Mouse (Mus musculus) c-Kit-positive CD71-negative TER-119-negative erythroid progenitor cells, embryonic 14.5 days (primary cell): ENCODE data around the gene 1700025B11Rik.
"Not testable (repeated sequence)": the region's sequence is repeated elsewhere in the genome, so short reads cannot be mapped to it uniquely, and the experiment has no call there.

Source experiments
- DNase-seq: peaks from one replicate; pipeline ENCODE4 v3.0.0-alpha.2; 2013; ENCODE audit warnings: low read depth

Gene 1700025B11Rik

GRCm38 (mm10) chr15:77561792-77562191 is at the start of gene 1700025B11Rik:
Gene 1700025B11Rik, minus strand, starts transcription at chr15:77561892.
- no peak for DNase-seq

GRCm38 (mm10) chr15:77606069-77606468 is 44.4 kb upstream of the 1700025B11Rik start:
- no peak for DNase-seq

DNA sequence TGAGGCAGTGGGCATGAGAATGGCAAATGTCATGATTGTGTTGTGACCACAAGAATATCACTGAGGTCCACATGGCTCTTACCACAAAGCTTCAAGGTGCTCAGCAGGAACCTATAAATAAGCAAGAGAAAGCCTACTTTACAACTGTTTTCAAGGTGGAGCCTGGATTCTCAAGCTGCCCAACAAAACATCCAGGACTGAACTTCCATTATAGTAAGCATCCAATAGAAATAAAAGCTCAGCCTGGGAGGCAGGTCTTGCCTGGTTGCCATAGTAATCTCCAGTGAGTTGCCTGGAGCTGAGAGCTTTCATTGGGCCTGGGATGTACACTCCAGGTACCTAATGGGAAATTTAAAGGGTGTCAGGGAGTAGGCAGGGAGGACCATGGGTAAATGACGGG is 37.3 kb upstream of the 1700025B11Rik start, which contains the start of gene Gm36245:
Gene Gm36245 (plus strand): TSS at position 301 of the 400 bp plus-strand sequence.
- no peak for DNase-seq

GRCm38 (mm10) chr15:77598429-77598828 is 36.7 kb upstream of the 1700025B11Rik start:
- no peak for DNase-seq

DNA sequence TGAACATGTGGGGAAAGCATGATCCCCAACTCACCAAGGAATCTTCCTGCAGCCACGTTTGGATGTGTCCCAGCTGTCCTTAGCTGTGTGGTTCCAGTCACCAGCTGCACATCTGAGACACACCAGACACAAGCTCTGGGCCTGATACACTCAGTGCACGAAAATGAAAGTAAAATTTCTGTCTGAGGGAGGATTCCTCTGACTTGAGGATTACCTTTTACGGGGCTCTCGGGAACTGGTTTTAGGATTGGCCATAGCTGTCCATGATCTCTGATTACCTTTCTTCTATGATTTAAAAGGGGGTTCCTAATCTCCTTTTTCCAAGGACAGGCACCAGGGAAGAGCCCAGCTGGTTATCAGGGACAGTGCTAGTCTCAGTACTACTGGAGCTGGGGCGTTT is 34.3 kb upstream of the 1700025B11Rik start, which contains the start of gene Apol10b:
Gene Apol10b (minus strand): TSS at position 165 of the 400 bp plus-strand sequence.
- DNase-seq = no peak

DNA sequence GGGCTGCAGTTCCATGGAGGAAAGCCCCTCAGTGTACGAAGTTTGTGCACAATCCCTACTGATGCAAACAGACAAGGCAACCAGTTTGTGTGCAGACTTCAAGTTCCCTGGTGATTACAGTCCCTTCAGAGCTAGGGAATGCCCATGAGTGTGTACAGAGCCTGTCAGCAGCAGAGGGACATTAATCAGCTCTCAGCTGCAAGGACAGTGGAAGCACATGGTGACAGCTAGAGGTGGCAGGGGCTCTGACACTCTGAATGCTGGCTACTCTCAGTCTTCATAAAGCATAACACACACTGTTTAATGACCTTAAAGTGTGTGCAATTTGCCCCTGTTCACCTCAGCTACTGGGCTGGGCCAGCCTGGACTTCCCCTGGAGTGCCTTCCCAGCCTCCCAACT is 31.9 kb upstream of the 1700025B11Rik start:
- no peak for DNase-seq

GRCm38 (mm10) chr15:77590881-77591280 is 29.2 kb upstream of the 1700025B11Rik start:
- DNase-seq = no peak

- no peak for DNase-seq
These were observed 27.3 kb upstream of the 1700025B11Rik start for GRCm38 (mm10) chr15:77588981-77589380.

GRCm38 (mm10) chr15:77587026-77587425 is 25.3 kb upstream of the 1700025B11Rik start:
- DNase-seq = no peak

DNA sequence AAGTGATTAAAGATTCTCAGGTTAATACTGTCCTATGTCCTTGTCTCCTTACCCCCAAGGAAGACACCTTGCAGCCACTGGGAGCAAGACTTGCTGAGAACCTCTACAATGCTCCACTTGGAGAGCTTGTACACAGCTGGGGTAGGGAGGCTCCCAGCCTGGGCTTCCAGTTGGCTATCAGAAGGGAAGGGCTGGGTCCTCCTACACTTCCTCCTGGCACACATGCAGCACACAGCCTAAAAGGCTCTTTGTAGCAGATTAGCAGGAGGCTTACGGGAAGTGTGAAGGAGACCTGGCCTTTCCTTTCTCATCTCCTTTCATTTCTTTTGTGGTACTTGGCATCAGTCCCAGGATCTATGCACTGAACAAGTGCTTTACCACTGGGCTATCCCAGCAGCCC is 20.0 kb upstream of the 1700025B11Rik start:
- no peak for DNase-seq

GRCm38 (mm10) chr15:77579311-77579710 is 17.6 kb upstream of the 1700025B11Rik start:
- DNase-seq = no peak

DNA sequence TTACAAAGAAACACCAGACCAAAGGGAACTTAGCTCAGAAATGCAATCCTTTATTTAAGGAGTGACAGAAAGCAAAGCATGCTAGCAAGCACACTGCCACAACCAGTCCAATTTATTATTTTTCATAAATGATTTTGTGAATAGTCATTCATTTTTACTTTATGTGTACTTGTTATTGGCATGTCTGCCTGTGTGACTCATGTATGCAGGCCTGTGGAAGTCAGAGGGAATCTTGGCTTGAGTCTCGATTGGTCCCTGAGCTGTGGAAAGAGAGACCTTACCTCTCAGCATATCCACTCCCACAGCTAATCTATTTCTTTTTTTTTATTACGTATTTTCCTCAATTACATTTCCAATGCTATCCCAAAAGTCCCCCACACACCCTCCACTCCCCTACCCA is 17.1 kb upstream of the 1700025B11Rik start:
- no peak for DNase-seq

DNA sequence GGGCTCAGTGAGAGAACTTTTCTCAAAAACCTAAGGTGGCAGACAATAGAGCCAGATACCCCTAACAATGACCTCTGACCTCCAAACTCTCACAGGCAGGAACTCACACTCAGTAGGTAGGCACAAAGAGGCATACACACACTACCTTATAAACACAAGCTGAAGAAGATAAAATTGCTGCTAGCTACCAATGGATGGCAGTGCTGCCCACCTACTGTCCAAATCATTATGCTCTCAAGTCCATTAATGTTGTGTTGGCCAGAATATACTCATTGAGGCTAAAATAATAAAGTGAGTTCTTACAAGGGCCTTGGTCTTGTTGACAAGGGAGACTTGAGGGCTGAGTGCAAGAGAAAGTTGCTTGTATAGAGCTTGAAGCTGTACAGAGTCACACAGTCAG is 1.5 kb upstream of the 1700025B11Rik start:
- no peak for DNase-seq

GRCm38 (mm10) chr15:77539221-77539620 is 22.5 kb downstream of the 1700025B11Rik start:
- not testable (repeated sequence) for DNase-seq

DNA sequence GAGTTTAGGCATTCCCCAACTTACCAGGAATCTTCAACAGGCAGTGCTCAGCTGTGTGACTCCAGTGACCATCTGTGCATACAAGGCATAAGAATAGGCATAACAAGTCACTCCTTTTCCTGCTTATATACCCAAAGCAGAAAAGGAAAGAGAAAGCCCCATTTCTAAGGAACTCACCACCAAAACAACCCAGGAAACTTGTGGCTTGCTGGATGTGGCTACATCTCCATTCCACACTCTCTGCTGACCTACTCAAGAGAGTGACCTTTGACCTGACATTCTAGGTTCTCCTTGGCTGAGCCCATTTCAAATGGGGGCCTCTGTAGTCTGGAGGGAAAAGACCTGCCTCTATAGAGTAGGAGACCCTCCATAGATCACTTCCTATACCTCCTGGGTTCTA is 28.5 kb downstream of the 1700025B11Rik start, which contains the start of gene Apol7c:
Gene Apol7c (minus strand): TSS at position 101 of the 400 bp plus-strand sequence.
- DNase-seq = no peak

DNA sequence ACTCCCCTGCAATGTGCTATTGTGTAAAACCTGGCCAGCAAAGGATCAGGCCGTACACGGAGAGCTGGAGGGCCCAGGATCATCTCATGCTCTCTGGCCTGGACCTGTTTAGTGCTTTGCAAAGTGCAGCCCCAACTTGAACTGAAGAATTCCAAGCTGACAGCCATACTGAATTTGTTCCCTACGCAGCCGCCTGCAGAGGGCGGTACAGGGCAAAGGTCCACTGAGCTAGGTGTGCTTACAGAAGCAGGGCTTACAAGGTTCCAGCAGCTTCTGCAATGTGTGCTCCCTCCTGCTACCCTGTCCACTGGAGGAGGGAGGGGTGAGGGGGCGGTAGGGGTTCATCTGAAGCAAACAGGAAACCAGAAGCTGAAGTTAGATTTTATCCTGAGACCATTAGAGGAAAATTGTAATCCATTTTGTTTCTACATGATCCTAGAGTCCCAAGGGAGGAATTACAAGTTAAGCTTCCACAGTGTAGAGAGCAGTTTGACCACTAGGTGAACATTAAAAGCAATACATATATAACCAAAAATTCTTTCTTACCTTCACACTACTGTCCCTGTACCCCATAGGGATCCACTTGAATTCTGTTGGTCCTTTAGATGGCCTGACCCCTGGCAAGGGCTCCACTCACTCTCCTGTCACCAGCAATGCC is 38.4 kb downstream of the 1700025B11Rik start:
- not testable (repeated sequence) for DNase-seq

DNA sequence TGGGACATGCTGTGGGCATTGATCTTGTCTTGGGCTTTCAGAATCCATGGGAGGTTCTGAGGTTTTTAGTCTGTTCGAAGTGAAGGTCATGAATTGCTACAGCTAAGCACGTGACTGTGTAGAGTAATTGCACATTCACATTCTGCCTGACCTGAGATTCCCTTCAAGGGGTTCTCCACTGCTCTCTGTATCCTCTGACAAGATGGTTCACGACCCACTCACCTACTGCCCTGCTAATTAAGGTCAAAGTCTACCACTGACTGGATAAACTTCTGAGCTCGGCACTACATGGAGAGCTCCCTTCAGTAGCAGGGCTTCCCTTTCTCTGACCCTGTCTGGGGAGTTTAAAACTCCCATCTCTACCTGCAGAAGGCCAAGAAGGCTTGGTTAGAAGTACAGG is 41.1 kb downstream of the 1700025B11Rik start:
- DNase-seq = not testable (repeated sequence)
